Mouse (Mus musculus) myocyte (in vitro differentiated cells): ENCODE measurements around the gene Gimap9.

Experiments used
- MAX ChIP-seq: IDR thresholded peaks from one replicate; pipeline ENCODE4 v1.6.1; 2011; ENCODE audit warnings: low read depth, mild to moderate bottlenecking, control low read depth
- POLR2A ChIP-seq: IDR thresholded peaks from one replicate; pipeline ENCODE4 v1.6.1; 2011; ENCODE audit warnings: low read depth, mild to moderate bottlenecking, control low read depth, moderate library complexity; ENCODE audit not compliant: insufficient read length
- TCF12 ChIP-seq: IDR thresholded peaks from one replicate; pipeline ENCODE4 v1.6.1; 2011; ENCODE audit warnings: mild to moderate bottlenecking, control low read depth; ENCODE audit not compliant: poor library complexity, insufficient read depth, severe bottlenecking

- no peak for TF ChIP-seq MAX
- no peak for TF ChIP-seq POLR2A
- no peak for TF ChIP-seq TCF12
Measured at GRCm38 (mm10) chr6:48664750-48665149, 11.2 kb upstream of the Gimap9 start.
